Mouse (Mus musculus): ENCODE results near the gene Mast4. TPM values are rescaled to one million over a fixed set of nuclear protein-coding genes. Genes with fewer than 3 reads are reported as not detected.

Gene Mast4
- polyA plus RNA-seq, 1 experiment from 2014 or later, result 41.8 TPM

- ATAC-seq (ENCODE audit: low FRiP score, low TSS enrichment) (no peak), DNase-seq (no peak)
- 60% methylated on average over 7 of the region's 7 CpGs for WGBS
- Histone ChIP-seq H3K36me3 (ENCODE audit: control insufficient read depth, insufficient read depth, low read length) (no peaks in the 10 kb centered on the region), H3K4me1 (ENCODE audit: control insufficient read depth, insufficient read depth, low read length) (peaks cover 20% of the 10 kb centered on the region; the same call in 1 of the 2 replicates), H3K27me3 (ENCODE audit: control insufficient read depth, insufficient read depth, low read length) (no peaks in the 10 kb centered on the region), H3K4me2 (ENCODE audit: low read length) (no peak overlapping the region), H3K27ac (replicated peaks; ENCODE audit: low read depth, low read length) (no peak overlapping the region), H3K9ac (replicated peaks; ENCODE audit: low read length) (no peak overlapping the region), H3K9me3 (ENCODE audit: control insufficient read depth, low read length) (no peaks in the 10 kb centered on the region), H3K4me3 (replicated peaks; ENCODE audit: low read depth, low read length) (no peak overlapping the region)
These were observed 432.2 kb downstream of the Mast4 start for GRCm38 (mm10) chr13:102902123-102902522.

GRCm38 (mm10) chr13:102900531-102900930 lies 433.8 kb downstream of the Mast4 start:
- Histone ChIP-seq H3K27ac (replicated peaks; ENCODE audit: low read depth, low read length) (no peak overlapping the region), H3K36me3 (ENCODE audit: control insufficient read depth, insufficient read depth, low read length) (no peaks in the 10 kb centered on the region), H3K4me1 (ENCODE audit: control insufficient read depth, insufficient read depth, low read length) (peaks cover 28% of the 10 kb centered on the region), H3K9me3 (ENCODE audit: control insufficient read depth, low read length) (no peaks in the 10 kb centered on the region), H3K4me2 (ENCODE audit: low read length) (no peak overlapping the region), H3K9ac (replicated peaks; ENCODE audit: low read length) (no peak overlapping the region), H3K4me3 (replicated peaks; ENCODE audit: low read depth, low read length) (no peak overlapping the region), H3K27me3 (ENCODE audit: control insufficient read depth, insufficient read depth, low read length) (no peaks in the 10 kb centered on the region)
- ATAC-seq (ENCODE audit: low FRiP score, low TSS enrichment) (no peak), DNase-seq (no peak)
- WGBS, result 80% methylated on average over 8 of the region's 8 CpGs

GRCm38 (mm10) chr13:102900083-102900420 lies 434.2 kb downstream of the Mast4 start:
- no peaks in the 10 kb centered on the region for H3K9me3 ChIP-seq (ENCODE audit: control insufficient read depth, low read length)
- DNase-seq, result no peak
- no peak for ATAC-seq (ENCODE audit: low FRiP score, low TSS enrichment)
- no peak overlapping the region for H3K27ac ChIP-seq (replicated peaks; ENCODE audit: low read depth, low read length)
- H3K27me3 ChIP-seq (ENCODE audit: control insufficient read depth, insufficient read depth, low read length), result no peaks in the 10 kb centered on the region
- no peak overlapping the region for H3K4me2 ChIP-seq (ENCODE audit: low read length)
- peaks cover 28% of the 10 kb centered on the region for H3K4me1 ChIP-seq (ENCODE audit: control insufficient read depth, insufficient read depth, low read length)
- 73% methylated on average over 2 of the region's 2 CpGs for WGBS
- no peak overlapping the region for H3K9ac ChIP-seq (replicated peaks; ENCODE audit: low read length)
- H3K36me3 ChIP-seq (ENCODE audit: control insufficient read depth, insufficient read depth, low read length), result no peaks in the 10 kb centered on the region
- H3K4me3 ChIP-seq (replicated peaks; ENCODE audit: low read depth, low read length), result no peak overlapping the region

- Histone ChIP-seq H3K9me3 (ENCODE audit: control insufficient read depth, low read length) (no peaks in the 10 kb centered on the region), H3K4me3 (replicated peaks; ENCODE audit: low read depth, low read length) (no peak overlapping the region), H3K9ac (replicated peaks; ENCODE audit: low read length) (no peak overlapping the region), H3K27me3 (ENCODE audit: control insufficient read depth, insufficient read depth, low read length) (no peaks in the 10 kb centered on the region), H3K36me3 (ENCODE audit: control insufficient read depth, insufficient read depth, low read length) (no peaks in the 10 kb centered on the region), H3K4me2 (ENCODE audit: low read length) (no peak overlapping the region), H3K27ac (replicated peaks; ENCODE audit: low read depth, low read length) (no peak overlapping the region), H3K4me1 (ENCODE audit: control insufficient read depth, insufficient read depth, low read length) (peaks cover 33% of the 10 kb centered on the region)
- no peak for DNase-seq
- WGBS, result 70% methylated on average over 9 of the region's 9 CpGs
- ATAC-seq (ENCODE audit: low FRiP score, low TSS enrichment), result no peak
These were observed 434.8 kb downstream of the Mast4 start for GRCm38 (mm10) chr13:102899253-102900082.

- H3K27me3 ChIP-seq (ENCODE audit: control insufficient read depth, insufficient read depth, low read length), result no peaks in the 10 kb centered on the region
- no peak overlapping the region for H3K4me3 ChIP-seq (replicated peaks; ENCODE audit: low read depth, low read length)
- H3K4me2 ChIP-seq (ENCODE audit: low read length), result no peak overlapping the region
- no peaks in the 10 kb centered on the region for H3K9me3 ChIP-seq (ENCODE audit: control insufficient read depth, low read length)
- WGBS, result 52% methylated on average over 15 of the region's 15 CpGs
- H3K4me1 ChIP-seq (ENCODE audit: control insufficient read depth, insufficient read depth, low read length), result peaks cover 34% of the 10 kb centered on the region
- no peak overlapping the region for H3K9ac ChIP-seq (replicated peaks; ENCODE audit: low read length)
- no peak overlapping the region for H3K27ac ChIP-seq (replicated peaks; ENCODE audit: low read depth, low read length)
- DNase-seq, result no peak
- ATAC-seq (ENCODE audit: low FRiP score, low TSS enrichment), result 0 out of 2 replicates have a peak, but pooled peaks have one; percentile 28
- H3K36me3 ChIP-seq (ENCODE audit: control insufficient read depth, insufficient read depth, low read length), result no peaks in the 10 kb centered on the region
These were observed 435.7 kb downstream of the Mast4 start for GRCm38 (mm10) chr13:102898374-102899131.

- H3K4me1 ChIP-seq (ENCODE audit: control insufficient read depth, insufficient read depth, low read length), result peaks cover 29% of the 10 kb centered on the region
- DNase-seq, result no peak
- H3K27me3 ChIP-seq (ENCODE audit: control insufficient read depth, insufficient read depth, low read length), result no peaks in the 10 kb centered on the region
- no peaks in the 10 kb centered on the region for H3K36me3 ChIP-seq (ENCODE audit: control insufficient read depth, insufficient read depth, low read length)
- no peak overlapping the region for H3K4me2 ChIP-seq (ENCODE audit: low read length)
- no peak overlapping the region for H3K4me3 ChIP-seq (replicated peaks; ENCODE audit: low read depth, low read length)
- H3K9me3 ChIP-seq (ENCODE audit: control insufficient read depth, low read length), result no peaks in the 10 kb centered on the region
- no peak overlapping the region for H3K27ac ChIP-seq (replicated peaks; ENCODE audit: low read depth, low read length)
- no peak overlapping the region for H3K9ac ChIP-seq (replicated peaks; ENCODE audit: low read length)
- ATAC-seq (ENCODE audit: low FRiP score, low TSS enrichment), result no peak
These were observed 438.0 kb downstream of the Mast4 start for GRCm38 (mm10) chr13:102896322-102896721.

- Histone ChIP-seq H3K4me2 (ENCODE audit: low read length) (no peak overlapping the region), H3K27ac (replicated peaks; ENCODE audit: low read depth, low read length) (no peak overlapping the region), H3K27me3 (ENCODE audit: control insufficient read depth, insufficient read depth, low read length) (no peaks in the 10 kb centered on the region), H3K4me1 (ENCODE audit: control insufficient read depth, insufficient read depth, low read length) (peaks cover 29% of the 10 kb centered on the region), H3K36me3 (ENCODE audit: control insufficient read depth, insufficient read depth, low read length) (no peaks in the 10 kb centered on the region), H3K4me3 (replicated peaks; ENCODE audit: low read depth, low read length) (no peak overlapping the region), H3K9me3 (ENCODE audit: control insufficient read depth, low read length) (no peaks in the 10 kb centered on the region), H3K9ac (replicated peaks; ENCODE audit: low read length) (no peak overlapping the region)
- DNase-seq (peak; percentile 31), ATAC-seq (ENCODE audit: low FRiP score, low TSS enrichment) (no peak)
- WGBS, result 24% methylated on average over 6 of the region's 6 CpGs
These were observed 438.4 kb downstream of the Mast4 start for GRCm38 (mm10) chr13:102895894-102896293.

GRCm38 (mm10) chr13:102894287-102895234 lies 439.7 kb downstream of the Mast4 start:
- H3K27me3 ChIP-seq (ENCODE audit: control insufficient read depth, insufficient read depth, low read length), result no peaks in the 10 kb centered on the region
- no peak overlapping the region for H3K4me3 ChIP-seq (replicated peaks; ENCODE audit: low read depth, low read length)
- H3K27ac ChIP-seq (replicated peaks; ENCODE audit: low read depth, low read length), result no peak overlapping the region
- H3K4me2 ChIP-seq (ENCODE audit: low read length), result no peak overlapping the region
- DNase-seq (no peak), ATAC-seq (ENCODE audit: low FRiP score, low TSS enrichment) (no peak)
- H3K4me1 ChIP-seq (ENCODE audit: control insufficient read depth, insufficient read depth, low read length), result peaks cover 29% of the 10 kb centered on the region
- WGBS, result 47% methylated on average over 15 of the region's 15 CpGs
- H3K9me3 ChIP-seq (ENCODE audit: control insufficient read depth, low read length), result no peaks in the 10 kb centered on the region
- no peaks in the 10 kb centered on the region for H3K36me3 ChIP-seq (ENCODE audit: control insufficient read depth, insufficient read depth, low read length)
- no peak overlapping the region for H3K9ac ChIP-seq (replicated peaks; ENCODE audit: low read length)

Measured in midbrain, embryonic 14.5 days (tissue).